Mouse (Mus musculus) neutrophil, adult 83 days (primary cell): ENCODE measurements around the gene Coq8b. TPM values are rescaled to one million over a fixed set of nuclear protein-coding genes. Genes with fewer than 3 reads are reported as not detected.

Experiments
- total RNA-seq, 2 experiments: library from RNA; stranded (reverse); gene quantifications; one replicate each; pipeline ENCODE4 v1.2.4; 2023

Gene Coq8b
- total RNA-seq: 10 to 100 TPM; 17.5 to 19.2 TPM

GRCm38 (mm10) chr7:27232781-27233281 lies at the start of gene Coq8b:
Gene Coq8b, plus strand, starts transcription at chr7:27233023.

GRCm38 (mm10) chr7:27195681-27196611 lies 36.9 kb upstream of the Coq8b start, which contains the start of the genes BC024978 and Snrpa:
Gene BC024978, plus strand, starts transcription at chr7:27195781.
Gene Snrpa, minus strand, starts transcription at chr7:27196271.

GRCm38 (mm10) chr7:27228281-27228821 lies 4.5 kb upstream of the Coq8b start, which contains the start of gene Itpkc:
Gene Itpkc, minus strand, starts transcription at chr7:27228661.

GRCm38 (mm10) chr7:27258205-27258899 lies 25.5 kb downstream of the Coq8b start, which contains the start of gene Numbl:
Gene Numbl, plus strand, starts transcription at chr7:27258433.

Other genes with a start within 250 kb of the Coq8b start
- gene Cyp2a12, start 203.9 kb upstream of the Coq8b start, total RNA-seq: not detected
- gene Cyp2f2, start 113.1 kb upstream of the Coq8b start, total RNA-seq: not detected
- not detected for gene Cyp2t4, start 79.3 kb upstream of the Coq8b start, total RNA-seq
- gene Egln2, start 66.2 kb upstream of the Coq8b start, total RNA-seq: 10 to 100 TPM; 37.6 to 41.4 TPM
- gene Rab4b, start 54.1 kb upstream of the Coq8b start, total RNA-seq: 10 to 100 TPM; 84.6 to 99.7 TPM
- not detected for gene Gm21983, start 51.9 kb upstream of the Coq8b start, total RNA-seq
- not detected for gene Mia, start 51.9 kb upstream of the Coq8b start, total RNA-seq
- gene BC024978, start 37.2 kb upstream of the Coq8b start, total RNA-seq: 1 to 10 TPM; 3.6 to 3.9 TPM
- gene Snrpa, start 36.8 kb upstream of the Coq8b start, total RNA-seq: 10 to 100 TPM; 50.6 to 55.7 TPM
- gene Itpkc, start 4.4 kb upstream of the Coq8b start, total RNA-seq: 1 to 10 TPM; 8.4 to 8.9 TPM
- gene Numbl, start 25.4 kb downstream of the Coq8b start, total RNA-seq: 1 to 10 TPM; 3.7 to 3.9 TPM
- under 1 TPM in 1 of 2 experiments, not detected in 1; 0.53 TPM for gene Ltbp4, start 104.7 kb downstream of the Coq8b start, total RNA-seq
- gene Shkbp1, start 123.0 kb downstream of the Coq8b start, total RNA-seq: 10 to 100 TPM; 97.3 to 98.6 TPM
- gene Gm20479, start 124.4 kb downstream of the Coq8b start, total RNA-seq: 10 to 100 TPM in 1 of 2 experiments, 1 to 10 TPM in 1; 4.6 to 10.3 TPM
- under 1 TPM; 0.11 to 0.61 TPM for gene Sptbn4, start 214.7 kb downstream of the Coq8b start, total RNA-seq
- gene Blvrb, start 215.0 kb downstream of the Coq8b start, total RNA-seq: 10 to 100 TPM; 58.1 to 91.3 TPM
- 10 to 100 TPM; 21.8 to 24.6 TPM for gene Sertad3, start 240.7 kb downstream of the Coq8b start, total RNA-seq